Mouse (Mus musculus): ENCODE results near the gene Sipa1l2.
A peak's percentile ranks its signal among the peaks of the same experiment; 100 is the strongest.

The Sipa1l2 gene

DNA sequence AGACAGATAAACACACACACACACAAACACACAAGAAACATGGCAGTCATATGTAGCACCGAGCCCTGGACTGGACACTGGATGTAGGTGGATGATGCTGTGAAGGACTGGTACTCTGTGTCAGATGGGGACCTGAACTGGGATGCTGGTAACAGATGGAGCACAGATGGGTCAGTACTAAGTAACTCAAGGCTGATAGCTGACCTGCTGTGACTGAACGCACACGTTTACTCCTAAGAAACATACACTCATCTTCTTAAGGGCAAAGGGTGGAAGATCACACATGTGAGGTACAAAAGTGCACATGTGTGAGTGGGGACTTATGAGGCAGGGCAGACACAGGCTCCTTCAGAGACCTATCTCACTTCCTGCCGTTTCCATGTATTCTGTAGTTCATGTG lies 50.7 kb downstream of the Sipa1l2 start:
- no peak overlapping the region; the same call in 1 of the 2 replicates for H3K4me3 ChIP-seq (replicated peaks; ENCODE audit: low read length)
- H3K4me1 ChIP-seq (replicated peaks; ENCODE audit: low read depth, low read length) = peaks cover 99% of the 10 kb centered on the region
- no peak for TF ChIP-seq POU5F1 (IDR thresholded peaks at IDR 0.05; ENCODE audit: borderline replicate concordance, low read length)
- no peak for TF ChIP-seq NANOG (IDR thresholded peaks at IDR 0.05; ENCODE audit: borderline replicate concordance, low read length)
- no peak for TF ChIP-seq CTCF (conservative IDR thresholded peaks at IDR 0.05; ENCODE audit: low read length)
- H3K27me3 ChIP-seq (ENCODE audit: insufficient read depth, low read length) = no peaks in the 10 kb centered on the region
- H3K9me3 ChIP-seq (ENCODE audit: low read length) = no peaks in the 10 kb centered on the region
- H3K36me3 ChIP-seq (ENCODE audit: insufficient read depth, low read length) = no peaks in the 10 kb centered on the region

GRCm38 (mm10) chr8:125518301-125518700 lies 51.3 kb downstream of the Sipa1l2 start:
- TF ChIP-seq CTCF (conservative IDR thresholded peaks at IDR 0.05; ENCODE audit: low read length) = no peak
- TF ChIP-seq NANOG (IDR thresholded peaks at IDR 0.05; ENCODE audit: borderline replicate concordance, low read length) = no peak
- no peak for TF ChIP-seq POU5F1 (IDR thresholded peaks at IDR 0.05; ENCODE audit: borderline replicate concordance, low read length)
- Histone ChIP-seq H3K4me3 (replicated peaks; ENCODE audit: low read length) (peak overlapping the region; percentile 37; the same call in 1 of the 2 replicates), H3K4me1 (replicated peaks; ENCODE audit: low read depth, low read length) (peaks cover 99% of the 10 kb centered on the region), H3K36me3 (ENCODE audit: insufficient read depth, low read length) (no peaks in the 10 kb centered on the region), H3K9me3 (ENCODE audit: low read length) (no peaks in the 10 kb centered on the region), H3K27me3 (ENCODE audit: insufficient read depth, low read length) (no peaks in the 10 kb centered on the region)

GRCm38 (mm10) chr8:125517397-125517796 lies 52.2 kb downstream of the Sipa1l2 start:
- no peaks in the 10 kb centered on the region for H3K9me3 ChIP-seq (ENCODE audit: low read length)
- no peaks in the 10 kb centered on the region for H3K27me3 ChIP-seq (ENCODE audit: insufficient read depth, low read length)
- H3K4me1 ChIP-seq (replicated peaks; ENCODE audit: low read depth, low read length) = peaks cover 99% of the 10 kb centered on the region
- H3K36me3 ChIP-seq (ENCODE audit: insufficient read depth, low read length) = no peaks in the 10 kb centered on the region
- no peak for TF ChIP-seq CTCF (conservative IDR thresholded peaks at IDR 0.05; ENCODE audit: low read length)
- no peak for TF ChIP-seq NANOG (IDR thresholded peaks at IDR 0.05; ENCODE audit: borderline replicate concordance, low read length)
- TF ChIP-seq POU5F1 (IDR thresholded peaks at IDR 0.05; ENCODE audit: borderline replicate concordance, low read length) = no peak
- H3K4me3 ChIP-seq (replicated peaks; ENCODE audit: low read length) = no peak overlapping the region

DNA sequence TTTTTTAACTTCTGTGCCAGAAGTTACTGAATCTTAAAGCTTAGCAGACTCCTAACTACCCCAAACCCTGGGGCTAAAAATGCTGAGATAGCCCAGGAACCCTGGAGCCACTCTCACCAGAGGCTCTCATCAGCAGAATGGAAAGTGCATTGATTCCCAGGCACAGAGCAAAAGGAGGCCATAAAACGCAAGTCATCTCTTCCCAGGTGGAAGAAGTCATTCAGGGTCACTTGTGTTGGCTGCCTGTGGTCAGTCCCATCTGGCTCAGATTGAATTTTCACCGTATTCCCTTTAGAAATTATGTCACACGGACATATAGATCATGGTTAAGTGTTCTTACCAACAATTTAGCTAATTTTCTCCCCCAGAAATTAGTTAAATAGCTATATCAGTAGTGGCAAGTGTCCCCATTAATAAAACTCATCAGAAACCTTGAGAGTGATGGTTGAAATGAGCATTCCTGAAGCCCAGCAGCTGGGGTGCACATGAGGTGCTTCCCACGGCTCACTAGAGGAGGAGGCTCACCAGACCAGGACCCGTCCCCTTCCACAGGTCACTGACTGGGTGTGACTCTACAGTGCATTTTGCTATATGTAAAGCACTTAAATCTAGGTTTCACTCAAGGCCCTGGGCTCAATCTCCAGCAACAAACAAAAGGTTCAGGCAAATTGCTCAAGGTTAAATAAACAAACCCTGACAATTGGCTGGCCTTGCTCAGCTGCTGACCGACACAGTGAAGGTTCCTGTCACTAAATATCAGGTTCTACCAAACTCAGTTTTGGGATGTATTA lies 53.3 kb downstream of the Sipa1l2 start:
- H3K9me3 ChIP-seq (ENCODE audit: low read length) = no peaks in the 10 kb centered on the region
- H3K4me3 ChIP-seq (replicated peaks; ENCODE audit: low read length) = no peak overlapping the region
- no peaks in the 10 kb centered on the region for H3K27me3 ChIP-seq (ENCODE audit: insufficient read depth, low read length)
- TF ChIP-seq NANOG (IDR thresholded peaks at IDR 0.05; ENCODE audit: borderline replicate concordance, low read length) (no peak), POU5F1 (IDR thresholded peaks at IDR 0.05; ENCODE audit: borderline replicate concordance, low read length) (no peak), CTCF (conservative IDR thresholded peaks at IDR 0.05; ENCODE audit: low read length) (no peak)
- H3K4me1 ChIP-seq (replicated peaks; ENCODE audit: low read depth, low read length) = peaks cover 97% of the 10 kb centered on the region
- no peaks in the 10 kb centered on the region for H3K36me3 ChIP-seq (ENCODE audit: insufficient read depth, low read length)

DNA sequence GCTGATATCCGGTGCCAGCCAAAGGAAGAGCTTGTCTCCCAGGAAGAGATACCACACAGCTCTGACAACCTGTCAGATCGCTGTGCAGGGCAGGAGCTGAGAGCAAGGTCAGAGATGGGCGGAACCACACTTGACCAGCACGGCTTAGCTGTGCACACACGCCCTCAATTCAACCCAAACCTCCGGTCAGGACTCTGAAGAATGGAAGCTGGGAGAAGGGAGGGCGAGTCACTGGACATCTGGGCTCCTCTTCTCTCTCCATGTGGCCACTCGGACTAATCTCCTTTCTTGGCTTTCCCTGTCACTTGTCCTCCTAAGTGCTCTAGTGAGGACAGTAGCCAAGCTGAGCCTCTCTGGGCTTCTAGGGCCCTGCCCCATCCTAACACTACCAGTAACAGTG lies 53.9 kb downstream of the Sipa1l2 start:
- Histone ChIP-seq H3K9me3 (ENCODE audit: low read length) (no peaks in the 10 kb centered on the region), H3K27me3 (ENCODE audit: insufficient read depth, low read length) (no peaks in the 10 kb centered on the region), H3K4me3 (replicated peaks; ENCODE audit: low read length) (0 out of 2 replicates have a peak overlapping the region, but pooled peaks have one; percentile 1), H3K4me1 (replicated peaks; ENCODE audit: low read depth, low read length) (peaks cover 96% of the 10 kb centered on the region), H3K36me3 (ENCODE audit: insufficient read depth, low read length) (0 out of 2 replicates have a peak, but pooled peaks cover 2% of the 10 kb centered on the region)
- TF ChIP-seq NANOG (IDR thresholded peaks at IDR 0.05; ENCODE audit: borderline replicate concordance, low read length) = no peak
- no peak for TF ChIP-seq CTCF (conservative IDR thresholded peaks at IDR 0.05; ENCODE audit: low read length)
- no peak for TF ChIP-seq POU5F1 (IDR thresholded peaks at IDR 0.05; ENCODE audit: borderline replicate concordance, low read length)

GRCm38 (mm10) chr8:125513935-125514334 lies 55.7 kb downstream of the Sipa1l2 start:
- H3K27me3 ChIP-seq (ENCODE audit: insufficient read depth, low read length) = no peaks in the 10 kb centered on the region
- H3K9me3 ChIP-seq (ENCODE audit: low read length) = no peaks in the 10 kb centered on the region
- TF ChIP-seq NANOG (IDR thresholded peaks at IDR 0.05; ENCODE audit: borderline replicate concordance, low read length) (no peak), POU5F1 (IDR thresholded peaks at IDR 0.05; ENCODE audit: borderline replicate concordance, low read length) (no peak), CTCF (conservative IDR thresholded peaks at IDR 0.05; ENCODE audit: low read length) (no peak)
- H3K36me3 ChIP-seq (ENCODE audit: insufficient read depth, low read length) = 0 out of 2 replicates have a peak, but pooled peaks cover 2% of the 10 kb centered on the region
- H3K4me3 ChIP-seq (replicated peaks; ENCODE audit: low read length) = 0 out of 2 replicates have a peak overlapping the region, but pooled peaks have one; percentile 2
- peaks cover 87% of the 10 kb centered on the region for H3K4me1 ChIP-seq (replicated peaks; ENCODE audit: low read depth, low read length)

- Histone ChIP-seq H3K36me3 (ENCODE audit: insufficient read depth, low read length) (0 out of 2 replicates have a peak, but pooled peaks cover 2% of the 10 kb centered on the region), H3K9me3 (ENCODE audit: low read length) (no peaks in the 10 kb centered on the region), H3K27me3 (ENCODE audit: insufficient read depth, low read length) (no peaks in the 10 kb centered on the region), H3K4me3 (replicated peaks; ENCODE audit: low read length) (0 out of 2 replicates have a peak overlapping the region, but pooled peaks have one; percentile 2), H3K4me1 (replicated peaks; ENCODE audit: low read depth, low read length) (peaks cover 85% of the 10 kb centered on the region)
- TF ChIP-seq NANOG (IDR thresholded peaks at IDR 0.05; ENCODE audit: borderline replicate concordance, low read length) = no peak
- no peak for TF ChIP-seq POU5F1 (IDR thresholded peaks at IDR 0.05; ENCODE audit: borderline replicate concordance, low read length)
- TF ChIP-seq CTCF (conservative IDR thresholded peaks at IDR 0.05; ENCODE audit: low read length) = no peak
Observed at GRCm38 (mm10) chr8:125513242-125513866, 56.3 kb downstream of the Sipa1l2 start.

DNA sequence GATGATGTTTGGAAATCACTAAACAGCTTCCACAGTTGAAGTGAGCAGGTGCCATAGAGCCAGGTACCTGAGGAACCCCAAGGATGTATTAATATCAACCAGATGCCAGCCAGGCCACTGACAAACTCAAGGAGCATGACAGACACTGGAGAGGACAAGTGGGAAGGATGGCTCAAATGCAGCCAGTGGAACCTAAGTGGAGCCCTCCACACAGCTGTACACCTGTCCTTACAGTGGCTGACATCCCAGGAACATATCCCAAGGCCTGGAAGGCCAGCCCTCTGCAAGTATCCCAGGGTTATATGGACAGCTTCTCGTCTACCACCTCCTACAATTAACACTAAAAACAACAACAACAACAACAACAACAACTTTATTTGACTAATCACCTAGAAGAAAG lies 57.0 kb downstream of the Sipa1l2 start:
- H3K36me3 ChIP-seq (ENCODE audit: insufficient read depth, low read length) = 0 out of 2 replicates have a peak, but pooled peaks cover 2% of the 10 kb centered on the region
- no peak overlapping the region for H3K4me3 ChIP-seq (replicated peaks; ENCODE audit: low read length)
- H3K27me3 ChIP-seq (ENCODE audit: insufficient read depth, low read length) = no peaks in the 10 kb centered on the region
- H3K9me3 ChIP-seq (ENCODE audit: low read length) = no peaks in the 10 kb centered on the region
- peaks cover 85% of the 10 kb centered on the region for H3K4me1 ChIP-seq (replicated peaks; ENCODE audit: low read depth, low read length)
- TF ChIP-seq POU5F1 (IDR thresholded peaks at IDR 0.05; ENCODE audit: borderline replicate concordance, low read length) (no peak), CTCF (conservative IDR thresholded peaks at IDR 0.05; ENCODE audit: low read length) (no peak), NANOG (IDR thresholded peaks at IDR 0.05; ENCODE audit: borderline replicate concordance, low read length) (no peak)
